Mouse (Mus musculus) liver (tissue): ENCODE measurements around the gene Impdh2.

Source experiments
- DNase-seq: peaks from one replicate; pipeline ENCODE4 v3.0.0-alpha.2; 2020; ENCODE audit warnings: mixed read lengths

The Impdh2 gene

DNA sequence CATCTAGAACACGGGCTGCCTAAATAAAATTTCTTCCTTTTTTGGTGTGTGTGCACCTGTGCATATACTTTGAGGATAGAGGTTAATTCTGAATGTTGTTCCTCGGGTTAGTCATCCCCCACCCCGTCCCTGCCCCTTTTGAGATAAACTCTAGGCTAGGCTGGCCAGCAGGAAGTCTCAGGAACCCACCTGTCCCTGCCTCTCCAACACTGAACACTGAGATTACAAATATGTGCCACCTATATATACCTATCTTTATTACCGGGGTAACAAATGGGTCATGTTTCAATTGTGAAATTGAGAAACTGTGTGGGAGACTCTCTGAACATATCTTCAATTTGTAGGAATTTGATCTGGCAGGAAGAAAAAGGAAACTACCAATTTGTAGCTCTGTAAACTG lies 48.8 kb downstream of the Impdh2 start:
- no peak for DNase-seq

DNA sequence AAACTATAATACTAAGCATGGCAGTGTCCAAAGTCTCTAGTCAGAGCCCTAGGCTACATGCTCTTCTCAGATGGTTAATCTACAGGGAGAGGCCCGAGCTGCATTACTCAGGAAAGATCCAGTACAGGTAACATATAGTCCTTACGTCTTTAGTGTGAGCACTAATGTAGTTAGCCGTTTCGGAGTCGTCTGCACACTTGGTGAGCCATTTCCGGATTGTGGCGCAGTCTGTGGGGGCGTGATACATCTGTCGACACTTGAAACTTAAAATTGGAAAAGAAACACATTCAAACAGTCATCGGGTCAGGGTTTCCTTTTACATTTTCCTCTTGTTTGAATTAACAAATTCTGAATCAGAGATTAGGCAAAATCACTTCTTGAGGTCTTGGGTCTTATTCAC lies 51.4 kb downstream of the Impdh2 start:
- DNase-seq = no peak
